Mouse (Mus musculus) thymus, postnatal 10 days (tissue): ENCODE results near the gene Gm19410.
A peak's percentile ranks its signal among the peaks of the same experiment; 100 is the strongest.

Experiments used
- DNase-seq, 2 experiments: peaks; one replicate each; pipeline ENCODE4 v3.0.0; 2021; ENCODE audit warnings: low spot score in 2 of 2

The Gm19410 gene

DNA sequence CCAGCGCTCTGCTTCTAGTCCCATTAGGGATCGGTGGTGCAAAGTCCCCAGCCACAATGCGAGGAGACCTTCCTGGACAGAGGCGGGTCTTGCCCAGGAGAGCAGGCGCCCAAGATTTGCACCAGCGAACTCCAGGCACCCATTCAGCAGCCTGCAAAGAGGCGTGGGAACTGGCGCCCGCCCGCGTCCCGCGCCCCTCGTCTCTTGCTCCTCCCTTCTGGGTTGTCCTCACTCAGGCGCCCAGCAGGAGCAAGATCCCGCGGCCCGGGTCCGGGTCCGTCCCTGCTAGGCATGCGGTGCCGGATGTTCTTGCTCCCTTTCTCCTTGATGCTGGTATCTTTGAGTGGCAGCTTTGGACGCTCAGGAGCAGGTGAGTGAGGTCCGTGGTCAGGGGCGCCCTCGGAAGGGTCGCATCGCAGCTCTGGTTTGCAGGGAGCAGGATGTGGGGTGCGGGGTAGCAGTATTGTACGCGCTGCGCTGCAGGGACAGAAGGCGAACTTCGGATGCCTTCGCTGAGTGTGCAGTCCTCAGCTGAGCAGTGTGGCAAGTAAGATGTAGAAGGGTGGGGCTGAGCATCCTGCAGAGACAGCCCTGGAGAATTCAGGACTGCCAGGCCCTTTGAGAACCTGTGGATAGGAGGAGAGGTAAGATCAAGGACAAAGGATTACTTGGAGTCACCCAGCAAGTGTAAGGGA lies at the start of gene Gm19410:
Gene Gm19410 (plus strand): TSS at position 292 of the 695 bp plus-strand sequence.
- DNase-seq: peak in 1 of 2 experiments; percentile 7

DNA sequence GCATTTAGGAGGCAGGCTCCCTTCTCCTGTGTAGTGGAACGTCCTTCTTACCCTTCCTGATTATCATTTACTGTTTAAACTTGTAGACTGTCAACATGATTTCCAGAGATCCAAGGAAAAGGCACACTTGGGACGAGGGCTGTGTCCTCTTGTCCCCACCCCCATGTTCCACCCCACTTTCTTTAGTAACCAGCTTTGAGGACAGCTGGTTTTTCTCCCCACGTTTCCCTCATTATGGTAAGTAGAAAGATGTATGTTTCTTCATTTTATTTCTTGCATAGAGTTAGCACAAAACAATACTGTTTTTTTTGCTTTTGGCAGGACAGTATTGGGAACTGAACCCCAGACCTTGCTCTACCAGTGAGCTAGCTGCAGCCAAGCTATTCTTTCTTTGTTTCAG lies 34.8 kb upstream of the Gm19410 start:
- DNase-seq: no peak

DNA sequence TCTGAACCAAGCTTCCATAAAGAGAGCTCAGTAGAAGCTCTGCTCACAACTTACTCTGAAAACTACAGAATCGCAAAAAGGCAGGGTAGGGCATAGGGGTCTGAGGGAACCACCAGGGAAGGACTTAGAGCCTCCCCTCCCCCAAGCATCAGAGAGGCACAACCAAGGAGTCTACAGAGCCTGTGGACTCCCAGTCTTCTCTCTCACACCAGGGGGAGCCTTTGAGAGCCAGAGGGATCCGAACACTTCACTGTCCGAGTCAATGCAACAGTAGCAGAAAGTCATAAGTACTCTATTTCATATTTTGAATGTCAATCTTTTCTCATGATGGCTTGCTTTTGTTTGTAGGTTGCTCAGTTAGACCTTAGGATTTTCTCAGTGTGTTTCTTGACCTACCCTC lies 30.2 kb upstream of the Gm19410 start:
- no peak for DNase-seq

DNA sequence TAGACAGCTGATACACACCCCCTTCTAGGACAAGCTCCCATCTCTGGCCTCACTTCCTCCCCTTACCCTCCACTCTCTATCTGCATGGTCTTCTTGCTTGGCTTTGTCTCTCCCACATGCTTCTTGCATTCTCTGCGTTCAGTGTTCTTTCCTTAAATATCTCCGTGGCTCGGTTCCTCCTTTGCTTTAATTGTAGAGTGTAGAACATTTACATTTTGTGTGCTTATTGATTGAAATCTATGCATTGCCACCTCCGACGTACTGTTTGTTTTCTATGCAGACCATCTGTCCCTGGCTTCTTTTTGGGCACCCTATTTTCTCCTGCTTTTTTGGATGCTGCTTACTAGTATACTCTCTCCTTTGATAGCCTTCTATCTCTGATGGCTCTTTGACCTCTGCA lies 9.4 kb upstream of the Gm19410 start:
- DNase-seq: no peak

DNA sequence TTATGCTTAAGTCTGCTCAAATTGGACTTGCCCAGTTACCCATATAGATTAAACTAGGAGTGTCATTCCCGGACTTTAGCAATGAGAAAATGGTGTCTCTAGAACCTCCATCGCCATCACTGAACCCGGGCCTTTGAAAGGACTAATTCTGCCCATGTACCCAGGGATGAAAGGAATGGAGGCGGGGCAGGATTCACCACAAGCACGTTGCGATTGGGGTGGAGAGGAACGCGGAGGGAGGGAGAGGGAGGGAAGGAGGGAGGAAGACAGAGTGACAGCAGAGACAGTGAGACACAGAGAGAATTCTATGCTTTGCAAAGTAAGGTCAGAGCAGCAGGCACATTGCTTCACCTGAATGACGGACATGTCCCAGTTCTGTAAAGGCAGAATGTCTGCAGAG lies 570 bp upstream of the Gm19410 start:
- DNase-seq: no peak

DNA sequence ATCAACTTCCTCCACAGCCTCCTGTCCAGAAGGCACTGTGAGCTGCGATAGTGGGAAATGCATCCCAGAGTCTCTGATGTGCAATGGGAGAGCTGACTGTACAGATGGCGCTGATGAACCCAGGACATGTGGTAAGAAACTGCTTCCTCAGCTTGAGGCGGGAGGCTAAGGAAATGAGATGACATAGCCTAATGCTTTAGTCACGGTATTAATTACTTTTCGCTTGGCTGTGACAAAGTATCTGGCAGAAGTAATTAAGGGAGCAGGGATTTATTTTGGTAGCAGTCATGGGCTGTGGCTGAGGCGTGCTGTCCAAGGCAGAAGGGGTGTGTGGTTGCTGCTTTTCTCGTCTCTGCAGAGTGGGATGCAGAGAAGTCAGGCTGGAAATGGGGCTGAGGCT lies 7.9 kb downstream of the Gm19410 start:
- no peak for DNase-seq
